Mouse (Mus musculus): ENCODE data around the gene Naaladl2. TPM values are rescaled to one million over a fixed set of nuclear protein-coding genes. Genes with fewer than 3 reads are reported as not detected.
A peak's percentile ranks its signal among the peaks of the same experiment; 100 is the strongest.

Gene Naaladl2
- total RNA-seq, 2 experiments from 2014 or later = 2.0 to 2.3 TPM

DNA sequence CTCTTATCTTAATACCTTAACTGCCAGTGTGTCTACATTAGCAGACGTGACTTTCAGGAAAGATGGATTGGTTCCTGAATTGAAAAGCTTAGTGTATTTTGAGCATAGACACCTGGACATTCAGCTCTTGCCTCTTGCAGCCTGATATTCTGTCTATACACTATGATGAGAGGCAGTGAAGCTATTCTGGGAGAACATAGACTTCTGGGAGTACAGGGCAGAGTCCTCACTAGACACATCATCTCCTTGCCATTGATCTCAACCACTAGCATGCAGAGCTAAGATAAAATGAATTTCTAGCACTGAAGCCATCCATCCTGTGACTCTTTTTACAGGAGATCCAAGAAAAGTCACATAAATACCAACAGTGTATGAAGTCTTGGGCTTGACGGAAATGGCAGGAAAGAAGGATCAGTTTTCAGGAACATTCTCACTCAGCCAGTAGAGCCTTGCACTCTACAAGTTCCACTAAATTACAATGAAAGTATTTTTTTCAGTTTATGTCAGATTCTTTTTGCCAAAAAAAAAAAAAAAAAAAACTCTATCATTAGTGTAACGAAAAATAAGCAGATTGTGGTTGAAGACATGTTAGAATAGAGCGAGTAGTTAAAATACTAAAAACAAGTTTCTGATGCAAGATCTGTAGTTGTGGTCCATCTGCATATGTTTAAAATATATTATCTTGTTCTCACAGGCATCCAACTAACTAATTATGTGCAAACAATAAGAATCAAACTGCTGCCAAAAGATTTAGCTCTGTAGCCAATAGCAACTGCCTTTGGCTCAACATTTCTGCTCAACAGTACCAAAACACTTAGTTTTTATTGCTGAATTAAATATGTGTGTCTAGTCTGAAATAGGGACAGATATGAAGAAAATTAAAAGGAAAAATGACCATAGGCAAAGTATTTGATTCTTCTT lies 1171.1 kb downstream of the Naaladl2 start:
- DNase-seq = no peak

DNA sequence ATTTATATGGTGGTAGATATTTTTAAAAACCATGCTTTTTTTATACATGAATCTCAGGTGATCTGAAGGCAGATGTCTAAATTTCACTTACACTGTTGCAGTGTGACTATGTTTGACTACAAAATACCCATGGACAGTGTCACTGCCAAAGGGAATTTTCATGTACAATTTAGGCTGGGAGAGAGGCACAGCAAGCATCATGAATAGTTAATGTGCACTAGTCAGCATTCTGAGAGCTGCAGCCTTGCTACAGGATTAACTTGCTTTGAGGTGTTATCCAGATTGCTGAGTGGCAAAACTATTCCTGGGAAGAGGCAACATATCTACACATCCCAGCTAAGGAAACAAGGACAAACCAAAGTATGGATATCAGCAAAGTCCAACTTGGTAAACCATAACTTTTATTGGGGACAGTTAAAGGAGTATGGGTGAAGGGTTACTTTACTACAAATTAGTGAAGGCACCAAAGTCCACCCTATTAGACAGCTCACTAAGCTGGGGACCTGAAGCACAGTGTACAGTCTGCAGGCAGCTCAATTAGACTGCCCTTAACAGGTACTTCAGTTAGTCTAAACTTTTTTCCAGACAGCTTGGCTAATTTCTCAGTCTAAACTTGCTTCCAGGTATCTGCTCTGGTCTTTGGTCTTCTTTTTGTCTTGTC lies 1181.0 kb downstream of the Naaladl2 start:
- no peak for DNase-seq

DNA sequence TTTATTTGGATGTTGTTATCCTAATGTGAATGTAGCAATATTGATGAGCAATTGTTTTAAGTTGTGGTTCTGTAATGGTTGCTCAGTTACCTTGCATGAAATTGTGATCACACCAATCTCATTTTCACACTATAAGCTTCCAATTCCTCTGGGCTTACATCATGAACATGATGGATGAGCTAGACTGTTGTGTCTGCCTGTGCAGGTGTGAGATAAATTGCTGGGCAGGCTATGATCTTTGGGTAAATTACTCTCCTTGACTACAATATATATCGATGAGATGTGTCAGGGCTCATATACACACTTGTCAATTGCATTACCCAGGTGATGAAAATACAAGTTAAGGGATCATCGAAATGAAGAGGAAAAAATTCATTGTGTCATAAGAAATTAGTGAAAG lies 1197.9 kb downstream of the Naaladl2 start:
- no peak for DNase-seq

DNA sequence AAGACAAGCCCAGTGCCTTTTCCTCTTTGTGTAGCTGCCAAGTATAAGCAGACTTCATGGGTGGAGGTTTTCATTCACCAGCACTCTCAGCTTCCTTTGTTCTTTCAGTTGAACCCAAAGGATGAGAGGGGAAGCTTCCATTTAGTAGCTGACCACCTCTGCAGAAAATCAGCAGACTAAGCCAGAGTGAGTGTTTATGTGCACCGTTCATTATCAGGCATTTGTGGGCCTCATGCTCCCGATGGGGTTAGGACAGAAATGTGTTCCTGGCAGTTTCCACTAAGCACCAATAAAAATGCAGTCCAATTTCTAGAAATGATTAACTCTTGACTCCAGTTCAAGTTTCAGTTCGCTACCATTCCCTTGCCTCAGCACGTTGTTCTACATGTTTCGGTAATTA lies 1206.8 kb downstream of the Naaladl2 start:
- no peak for DNase-seq

DNA sequence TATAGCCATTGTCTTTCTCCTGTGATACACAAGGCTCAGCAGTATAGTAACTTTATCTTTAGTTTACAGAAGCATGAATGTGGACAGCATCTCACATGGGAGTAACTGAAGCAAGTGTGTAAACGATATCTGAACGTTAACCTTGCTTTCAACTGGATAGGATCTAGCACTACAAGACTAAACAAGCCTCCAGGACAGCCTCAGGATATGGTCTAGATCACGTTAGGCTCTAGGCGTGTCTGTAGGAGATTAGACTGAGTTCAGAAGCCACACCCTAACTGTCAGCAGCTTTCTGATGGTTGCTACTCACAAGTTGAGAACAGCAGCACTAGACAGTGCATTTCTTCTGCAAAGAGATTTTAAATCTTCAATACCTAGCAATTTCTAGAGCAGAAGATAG lies 1216.0 kb downstream of the Naaladl2 start:
- no peak for DNase-seq

DNA sequence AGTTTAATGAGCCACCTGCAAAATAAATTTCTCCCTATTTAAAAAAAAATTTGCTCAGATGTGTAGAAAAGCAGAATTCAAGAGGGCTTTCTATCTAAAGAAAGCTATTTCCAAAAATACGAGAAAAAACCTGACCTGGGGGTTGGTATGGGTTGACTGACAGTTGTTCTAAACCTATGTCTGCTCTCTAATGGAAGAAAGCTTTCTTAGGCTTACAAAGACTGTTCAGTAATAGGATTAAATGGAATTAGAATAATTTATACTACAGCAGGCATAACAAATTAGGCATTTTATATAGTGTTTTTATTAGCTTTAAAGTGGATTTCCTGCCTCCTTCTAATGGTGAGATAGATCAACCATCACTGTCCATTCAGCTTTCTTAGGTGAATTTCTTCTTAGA lies 1236.4 kb downstream of the Naaladl2 start:
- no peak for DNase-seq

DNA sequence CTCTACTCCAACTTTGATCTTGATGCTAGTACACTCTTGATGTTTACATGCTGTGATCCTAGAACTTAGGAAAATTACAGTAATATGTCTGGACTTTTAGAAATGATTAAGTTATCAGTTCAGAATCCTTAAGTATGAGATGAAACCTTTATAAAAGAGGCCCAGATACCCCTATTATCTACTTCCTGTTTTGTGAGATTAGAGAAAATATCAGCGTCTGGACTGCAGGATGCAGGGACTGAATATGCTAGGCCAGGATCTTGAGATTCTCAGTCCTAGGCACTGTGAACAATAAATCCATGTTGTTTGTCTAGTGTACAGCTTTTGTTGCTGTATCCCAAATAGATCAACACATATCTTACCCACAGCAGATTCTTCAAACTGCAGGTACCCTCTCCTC lies 1278.4 kb downstream of the Naaladl2 start:
- DNase-seq = no peak

DNA sequence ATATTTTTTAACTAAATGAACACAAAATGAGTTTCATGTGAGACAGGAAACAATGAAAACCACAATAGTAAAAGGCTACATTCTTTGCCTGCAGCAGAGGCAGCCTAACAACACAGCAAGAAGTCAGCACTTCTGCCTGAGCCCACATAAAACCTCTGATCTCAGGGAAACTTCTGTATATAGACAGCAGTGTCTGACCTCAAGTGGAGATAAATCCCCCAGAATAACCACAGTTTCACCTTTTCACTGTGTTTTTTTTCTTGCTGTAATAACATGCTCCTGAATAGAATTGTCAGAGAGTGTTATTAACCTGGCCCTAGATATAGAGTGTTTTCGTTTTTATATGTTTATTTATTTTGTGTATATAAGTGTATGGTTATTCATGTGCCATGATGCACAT lies 1286.8 kb downstream of the Naaladl2 start:
- no peak for DNase-seq

DNA sequence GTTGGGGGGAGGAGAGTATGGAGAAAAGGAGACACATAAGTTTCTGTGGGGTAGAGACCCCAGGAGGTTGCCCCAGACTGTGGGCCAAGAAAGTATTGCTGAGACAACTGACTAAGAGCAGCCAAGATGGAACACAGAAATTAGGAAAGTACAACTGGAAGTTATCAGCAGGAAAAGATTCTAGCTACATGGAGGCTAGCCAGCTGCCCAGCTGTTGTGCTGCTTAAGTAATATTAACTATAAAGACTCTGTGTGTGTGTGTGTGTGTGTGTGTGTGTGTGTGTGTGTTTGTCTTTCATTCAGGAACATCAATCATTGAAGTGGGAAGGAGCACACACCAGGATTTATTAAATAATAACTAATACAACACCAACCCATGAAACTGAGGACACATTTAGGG lies 1326.5 kb downstream of the Naaladl2 start:
- peak; percentile 6 for DNase-seq

DNA sequence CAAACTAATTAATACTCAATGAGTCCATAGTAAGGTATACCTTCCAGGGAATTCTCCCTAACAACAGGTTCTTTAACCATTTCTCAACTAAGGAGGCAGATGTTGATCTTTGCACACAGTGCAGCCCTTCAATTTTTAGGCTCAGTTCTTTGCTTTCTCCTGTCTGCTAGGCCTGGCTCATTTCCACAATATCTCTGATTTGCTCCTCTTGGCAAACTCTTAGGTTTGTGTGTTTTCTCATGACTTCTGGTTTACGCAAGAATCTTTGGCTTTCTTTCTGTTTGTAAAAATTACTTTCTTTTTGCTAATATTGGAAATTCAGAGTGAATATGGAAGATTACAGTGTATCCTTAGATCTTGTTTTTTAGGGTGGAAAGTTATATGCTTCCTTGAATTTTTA lies 1385.3 kb downstream of the Naaladl2 start:
- DNase-seq = no peak
